Mouse (Mus musculus): Measurements from ENCODE around the gene Ppid. TPM values are rescaled to one million over a fixed set of nuclear protein-coding genes. Genes with fewer than 3 reads are reported as not detected.

Ppid gene
- polyA plus RNA-seq, 1 experiment from 2014 or later, result 151 TPM

DNA sequence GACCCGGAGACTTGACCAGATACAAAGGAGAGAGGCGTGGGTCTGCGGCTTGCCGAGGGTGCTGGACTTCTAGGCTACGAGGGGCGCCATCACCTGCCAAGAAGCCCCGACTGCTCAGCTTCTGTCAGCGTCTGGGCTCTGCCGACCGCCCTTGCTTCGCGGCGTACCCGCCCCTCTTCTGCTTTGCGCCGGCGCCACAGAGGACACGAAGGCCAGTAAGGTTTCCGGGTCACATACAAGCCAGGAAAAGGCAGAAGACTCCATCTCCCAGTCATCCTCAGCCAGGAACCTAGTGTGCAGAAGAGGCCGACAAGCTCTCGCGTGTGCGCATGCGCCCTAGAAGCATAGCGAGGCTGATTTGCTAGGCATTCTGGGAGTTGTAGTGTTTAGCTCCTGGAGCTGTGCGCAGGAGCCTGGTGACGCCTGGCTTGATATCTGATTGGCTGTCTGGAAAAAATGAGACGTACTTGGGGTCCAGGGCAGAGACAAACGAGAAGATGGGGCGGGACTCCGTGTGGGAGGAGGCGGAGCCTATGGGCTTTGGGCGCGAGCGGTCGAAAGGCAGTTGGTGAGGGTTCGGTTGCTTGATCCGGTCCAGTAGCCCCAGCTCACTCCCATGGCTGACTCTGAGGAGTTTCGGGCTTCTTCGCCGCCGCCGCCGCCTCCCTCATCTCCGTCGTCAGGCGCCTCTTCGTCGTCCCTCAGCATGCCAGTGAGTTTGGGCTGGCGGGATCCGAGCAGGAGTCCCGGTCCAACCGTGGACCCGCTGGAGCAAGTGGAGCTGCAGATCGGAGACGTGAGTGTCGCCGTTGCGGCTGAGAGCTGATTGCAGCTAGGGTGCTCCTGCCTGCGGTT is 37.6 kb downstream of the Ppid start, which contains the start of gene 4930579G24Rik:
TSS of gene 4930579G24Rik (plus strand) at position 519 of the 855 bp plus-strand sequence.
- Histone ChIP-seq H3K4me2 (replicated peaks) (peak within 1 kb of the TSS; percentile 78), H3K27me3 (ENCODE audit: control insufficient read depth, insufficient read depth, low read length) (no peaks in the 10 kb centered on the region), H3K36me3 (replicated peaks; ENCODE audit: control insufficient read depth, insufficient read depth) (peaks cover 21% of the 10 kb centered on the region), H3K27ac (peak within 1 kb of the TSS; percentile 79), H3K4me3 (replicated peaks; ENCODE audit: low read length) (peak within 1 kb of the TSS; percentile 86), H3K9me3 (ENCODE audit: control insufficient read depth, low read length) (0 out of 2 replicates have a peak, but pooled peaks cover 5% of the 10 kb centered on the region), H3K9ac (peak within 1 kb of the TSS; percentile 80), H3K4me1 (replicated peaks; ENCODE audit: control insufficient read depth, insufficient read depth, low read length) (peaks cover 11% of the 10 kb centered on the region)
- ATAC-seq (ENCODE audit: low FRiP score) (peak; percentile 99), DNase-seq (ENCODE audit: low spot score) (peak; percentile 98)
- WGBS, result under 1% methylated on average over 58 of the region's 60 CpGs

DNA sequence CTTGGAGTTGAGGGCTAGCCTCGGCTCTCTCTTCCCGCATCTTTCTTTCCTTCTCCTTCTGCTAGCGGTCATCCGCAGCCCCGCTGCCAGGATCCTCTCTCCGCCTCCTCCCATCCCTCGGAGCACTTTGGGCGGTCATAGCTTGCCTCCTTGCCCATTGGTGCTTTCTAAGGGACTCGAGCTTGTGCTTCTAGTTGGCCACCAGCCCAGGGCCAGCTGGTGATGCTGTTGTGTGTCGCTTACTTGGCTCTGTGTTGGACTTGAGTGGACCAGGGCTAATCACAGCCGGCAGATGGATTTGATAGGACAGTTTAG is 38.2 kb downstream of the Ppid start, which contains the start of gene Etfdh:
TSS of gene Etfdh (minus strand) at position 85 of the 315 bp plus-strand sequence.
- Histone ChIP-seq H3K36me3 (replicated peaks; ENCODE audit: control insufficient read depth, insufficient read depth) (peaks cover 23% of the 10 kb centered on the region), H3K9me3 (ENCODE audit: control insufficient read depth, low read length) (0 out of 2 replicates have a peak, but pooled peaks cover 5% of the 10 kb centered on the region), H3K4me2 (replicated peaks) (peak within 1 kb of the TSS; percentile 78), H3K4me3 (replicated peaks; ENCODE audit: low read length) (peak within 1 kb of the TSS; percentile 86), H3K27me3 (ENCODE audit: control insufficient read depth, insufficient read depth, low read length) (no peaks in the 10 kb centered on the region), H3K9ac (peak within 1 kb of the TSS; percentile 80), H3K27ac (peak within 1 kb of the TSS; percentile 79), H3K4me1 (replicated peaks; ENCODE audit: control insufficient read depth, insufficient read depth, low read length) (peaks cover 11% of the 10 kb centered on the region)
- DNase-seq (ENCODE audit: low spot score), result peak; percentile 66
- peak; percentile 38 for ATAC-seq (ENCODE audit: low FRiP score)
- WGBS, result 1% methylated on average over 10 of the region's 11 CpGs

- Histone ChIP-seq H3K4me2 (replicated peaks) (no peak overlapping the region), H3K4me3 (replicated peaks; ENCODE audit: low read length) (no peak overlapping the region), H3K27ac (no peak overlapping the region), H3K9me3 (ENCODE audit: control insufficient read depth, low read length) (no peaks in the 10 kb centered on the region), H3K9ac (no peak overlapping the region), H3K36me3 (replicated peaks; ENCODE audit: control insufficient read depth, insufficient read depth) (no peaks in the 10 kb centered on the region), H3K27me3 (ENCODE audit: control insufficient read depth, insufficient read depth, low read length) (no peaks in the 10 kb centered on the region), H3K4me1 (replicated peaks; ENCODE audit: control insufficient read depth, insufficient read depth, low read length) (no peaks in the 10 kb centered on the region)
- WGBS, result 93% methylated on average over 6 of the region's 6 CpGs
- ATAC-seq (ENCODE audit: low FRiP score) (no peak), DNase-seq (ENCODE audit: low spot score) (no peak)
These were observed 61.0 kb downstream of the Ppid start for GRCm38 (mm10) chr3:79652129-79652528.

Other genes with a start within 250 kb of the Ppid start
- gene Fnip2, start 23.5 kb upstream of the Ppid start, polyA plus RNA-seq (2014; fragmentation: Nextera tagmentation; extraction: Ambion mirVana), result 5.9 and 9.9 TPM in 2 replicates
- gene 4930579G24Rik, start 37.7 kb downstream of the Ppid start, polyA plus RNA-seq (2014; fragmentation: Nextera tagmentation; extraction: Ambion mirVana), result 6.2 and 7.6 TPM in 2 replicates
- gene Etfdh, start 38.2 kb downstream of the Ppid start, polyA plus RNA-seq (2014; fragmentation: Nextera tagmentation; extraction: Ambion mirVana), result 44.9 and 45.9 TPM in 2 replicates
- 0.05 and 0.17 TPM in 2 replicates for gene Rxfp1, start 146.5 kb downstream of the Ppid start, polyA plus RNA-seq (2014; fragmentation: Nextera tagmentation; extraction: Ambion mirVana)